Mouse (Mus musculus) adrenal gland, postnatal 10 days (tissue): ENCODE results near the gene Myl3. TPM values are rescaled to one million over a fixed set of nuclear protein-coding genes. Genes with fewer than 3 reads are reported as not detected.

ENCODE experiments used
- total RNA-seq, 2 experiments: library from RNA; stranded (reverse); gene quantifications; 2 replicates each; pipeline ENCODE4 v1.2.3; 2021

The Myl3 gene
- total RNA-seq, 2 experiments from 2014 or later: 10.6 to 78.0 TPM

Other genes with a start within 250 kb of the Myl3 start
- gene Setd2, start 209.3 kb upstream of the Myl3 start, total RNA-seq: 10 to 100 TPM; 66.7 to 85.4 TPM
- gene Nradd, start 117.4 kb upstream of the Myl3 start, total RNA-seq: 1 to 10 TPM; 7.7 to 9.8 TPM
- gene Nbeal2, start 87.7 kb upstream of the Myl3 start, total RNA-seq: 10 to 100 TPM in 1 of 2 experiments, 1 to 10 TPM in 1; 8.2 to 12.0 TPM
- 10 to 100 TPM; 64.3 to 66.0 TPM for gene Ccdc12, start 85.4 kb upstream of the Myl3 start, total RNA-seq
- gene Pth1r, start 5.3 kb downstream of the Myl3 start, total RNA-seq: 10 to 100 TPM; 13.4 to 13.9 TPM
- not detected for gene Prss42, start 56.3 kb downstream of the Myl3 start, total RNA-seq
- not detected for gene Prss44, start 72.1 kb downstream of the Myl3 start, total RNA-seq
- gene Prss43, start 84.8 kb downstream of the Myl3 start, total RNA-seq: not detected
- not detected for gene Prss45, start 92.7 kb downstream of the Myl3 start, total RNA-seq
- gene Prss46, start 102.6 kb downstream of the Myl3 start, total RNA-seq: not detected
- gene Prss50, start 116.1 kb downstream of the Myl3 start, total RNA-seq: under 1 TPM in 1 of 2 experiments, not detected in 1; 0.67 TPM
- gene Als2cl, start 138.0 kb downstream of the Myl3 start, total RNA-seq: 10 to 100 TPM; 16.4 to 18.2 TPM
- 1 to 10 TPM; 1.9 to 5.6 TPM for gene Tmie, start 138.3 kb downstream of the Myl3 start, total RNA-seq
- not detected for gene Fam240a, start 175.0 kb downstream of the Myl3 start, total RNA-seq
- gene Tdgf1, start 204.3 kb downstream of the Myl3 start, total RNA-seq: not detected
- 1 to 10 TPM; 2.2 to 5.4 TPM for gene Lrrc2, start 209.7 kb downstream of the Myl3 start, total RNA-seq
- gene Rtp3, start 248.7 kb downstream of the Myl3 start, total RNA-seq: 10 to 100 TPM in 1 of 2 experiments, 1 to 10 TPM in 1; 7.5 to 10.3 TPM